Mouse (Mus musculus) activated CD4-positive, CD25-positive, alpha-beta regulatory T cell (primary cell): ENCODE data around the gene Polr1a. TPM values are rescaled to one million over a fixed set of nuclear protein-coding genes. Genes with fewer than 3 reads are reported as not detected.

Experiments used
- polyA plus RNA-seq, 2 experiments: library from polyadenylated mRNA; unstranded; fragments of 100-300 nt; shearing (Covaris generic); gene quantifications; one replicate each; pipeline ENCODE4 v1.2.1; 2017

Gene Polr1a
- 10 to 100 TPM; 25.9 to 27.4 TPM for polyA plus RNA-seq

GRCm38 (mm10) chr6:71908481-71909381 is at the start of gene Polr1a, which contains the start of gene Ptcd3:
Gene Polr1a (plus strand): TSS chr6:71909053.
Gene Ptcd3 (minus strand): TSS chr6:71908750.

Other genes with a start within 250 kb of the Polr1a start
- under 1 TPM; 0.12 to 0.24 TPM for gene Reep1, start 201.5 kb upstream of the Polr1a start, polyA plus RNA-seq
- 10 to 100 TPM; 46.9 to 56.0 TPM for gene Mrpl35, start 82.1 kb upstream of the Polr1a start, polyA plus RNA-seq
- 100 to 1,000 TPM in 1 of 2 experiments, 10 to 100 TPM in 1; 98.6 to 100 TPM for gene Immt, start 77.7 kb upstream of the Polr1a start, polyA plus RNA-seq
- gene Ptcd3, start 303 bp upstream of the Polr1a start, polyA plus RNA-seq, result 10 to 100 TPM; 59.4 to 76.0 TPM
- 1 to 10 TPM; 3.8 to 7.4 TPM for gene St3gal5, start 188.5 kb downstream of the Polr1a start, polyA plus RNA-seq